8 mouse cellular contexts compared by ENCODE assay signal in the genomic region with DNA sequence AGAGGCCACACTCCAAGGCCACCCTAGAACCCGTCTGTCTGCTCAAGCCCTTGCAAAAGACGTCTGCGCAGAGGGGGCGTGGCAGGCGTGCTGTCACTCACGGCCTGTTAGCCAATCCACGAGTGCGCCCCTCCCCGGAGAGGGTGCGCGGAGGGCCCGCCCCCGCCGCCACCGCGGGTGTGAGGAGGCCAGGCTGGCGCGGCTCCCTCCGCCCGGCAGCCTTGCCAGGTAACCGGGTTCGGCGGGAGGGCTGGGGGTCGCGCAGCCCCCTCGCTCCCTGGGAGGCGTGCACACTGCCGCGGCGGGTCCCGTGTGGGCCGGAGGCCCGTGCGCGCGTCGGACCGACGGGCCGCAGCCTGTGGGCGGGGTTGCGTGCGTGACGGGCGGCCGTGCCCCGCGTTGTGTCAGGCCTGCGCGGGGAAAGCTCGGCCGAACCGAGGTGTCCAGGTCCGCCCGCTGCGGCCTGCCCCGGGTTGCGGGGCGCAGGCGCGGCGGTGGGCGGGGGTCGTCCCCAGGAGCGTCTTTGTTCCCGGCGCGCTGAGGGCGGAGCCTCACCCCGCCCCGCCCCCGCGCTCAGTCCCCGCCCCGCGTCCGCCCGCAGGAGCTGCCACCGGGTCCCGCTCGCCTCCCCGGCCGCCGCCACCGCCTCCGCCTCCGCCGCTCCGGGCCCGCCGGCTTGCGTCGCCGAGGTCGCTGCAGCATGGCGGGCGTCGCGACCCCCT. TPM values are rescaled to one million over a fixed set of nuclear protein-coding genes. Genes with fewer than 3 reads are reported as not detected.
DNase-seq lines count a peak whose midpoint lies in the region; ATAC-seq and TF ChIP-seq lines count a peak whose summit lies in the region.

Plcg1 (plus strand) TSS at position 184 of the 722 bp plus-strand sequence.

- no peaks in the 10 kb centered on the region for H3K9me3 ChIP-seq in ES-Bruce4 (replicated peaks; ENCODE audit: control insufficient read depth, insufficient read depth, low read length, poor library complexity, severe bottlenecking)
- H3K9me3 ChIP-seq in forebrain, embryonic 14.5 days (replicated peaks; ENCODE audit: control insufficient read depth, low read length) = no peaks in the 10 kb centered on the region

- H3K9ac ChIP-seq in ES-Bruce4 (ENCODE audit: low read depth, poor library complexity, severe bottlenecking) = peak within 1 kb of the TSS; percentile 90
- H3K9ac ChIP-seq in forebrain, embryonic 14.5 days (ENCODE audit: low read length) = peak within 1 kb of the TSS; percentile 100

- H3K4me3 ChIP-seq in ES-Bruce4 (ENCODE audit: low read depth, low read length) = peak within 1 kb of the TSS; percentile 96
- peak within 1 kb of the TSS; percentile 88 for H3K4me3 ChIP-seq in forebrain, embryonic 14.5 days (ENCODE audit: low read depth, low read length)
- H3K4me3 ChIP-seq in lung, adult 2 months (replicated peaks; ENCODE audit: extremely low read depth, low read depth, low read length) = peak within 1 kb of the TSS; percentile 72

- peak; percentile 98 for DNase-seq in forebrain, embryonic 14.5 days (ENCODE audit: low spot score)
- DNase-seq in heart, postnatal 14 days = peak; percentile 96
- DNase-seq in layer of hippocampus, adult 18-20 months (ENCODE audit: low spot score in 2 of 2) = peak; percentile 88 to 95
- peak; percentile 94 for DNase-seq in lung, adult 2 months
- peak; percentile 90 to 92 for DNase-seq in thymus, adult 18-20 months

- H3K4me2 ChIP-seq in forebrain, embryonic 14.5 days (ENCODE audit: low read length) = peak within 1 kb of the TSS; percentile 93

- peak; percentile 86 for ATAC-seq in cerebellum, adult (ENCODE audit: insufficient number of reproducible peaks, low FRiP score, low TSS enrichment)
- peak; percentile 96 for ATAC-seq in forebrain, embryonic 14.5 days
- ATAC-seq in neutrophil, adult 5-6 weeks (ENCODE audit: extremely low read depth, insufficient number of reproducible peaks, low FRiP score, poor library complexity, severe bottlenecking) = peak; percentile 78

- no peak within 1 kb of the TSS for H3K27ac ChIP-seq in ES-Bruce4 (ENCODE audit: insufficient read depth, low read length)
- peak within 1 kb of the TSS; percentile 98 for H3K27ac ChIP-seq in forebrain, embryonic 14.5 days (ENCODE audit: low read depth, low read length)

- no peak for TF ChIP-seq CTCF in ES-Bruce4 (IDR thresholded peaks at IDR 0.05; ENCODE audit: low read depth, low read length)
- TF ChIP-seq CTCF in lung, adult 2 months (IDR thresholded peaks at IDR 0.05; ENCODE audit: insufficient read depth, low read length) = no peak

- H3K4me1 ChIP-seq in ES-Bruce4 (ENCODE audit: control insufficient read depth, insufficient read depth, low read length) = peaks cover 8% of the 10 kb centered on the region
- peaks cover 31% of the 10 kb centered on the region for H3K4me1 ChIP-seq in forebrain, embryonic 14.5 days (ENCODE audit: control insufficient read depth, insufficient read depth, low read length)
- H3K4me1 ChIP-seq in lung, adult 2 months (ENCODE audit: control insufficient read depth, insufficient read depth, low read length) = peaks cover 26% of the 10 kb centered on the region

- TF ChIP-seq EP300 in ES-Bruce4 (IDR thresholded peaks at IDR 0.05; ENCODE audit: insufficient read depth, low read depth, low read length) = no peak

- no peaks in the 10 kb centered on the region for H3K27me3 ChIP-seq in ES-Bruce4 (ENCODE audit: control insufficient read depth, insufficient read depth, low read length, poor library complexity, severe bottlenecking)
- no peaks in the 10 kb centered on the region for H3K27me3 ChIP-seq in forebrain, embryonic 14.5 days (replicated peaks; ENCODE audit: control insufficient read depth, insufficient read depth, low read length)

- intact Hi-C loops in heart, postnatal 14 days (cut with DNase I) = no loop called here

- H3K36me3 ChIP-seq in ES-Bruce4 (ENCODE audit: control insufficient read depth, insufficient read depth, low read length, poor library complexity, severe bottlenecking) = no peaks in the 10 kb centered on the region
- H3K36me3 ChIP-seq in forebrain, embryonic 14.5 days (ENCODE audit: control insufficient read depth, insufficient read depth, low read length) = peaks cover 25% of the 10 kb centered on the region

- under 1% methylated on average over 64 of the region's 99 CpGs for WGBS in forebrain, embryonic 14.5 days
- under 1% methylated on average over 90 of the region's 99 CpGs for WGBS in lung, adult 2 months

- peak; percentile 29 for TF ChIP-seq POLR2A in ES-Bruce4 (IDR thresholded peaks at IDR 0.05; ENCODE audit: insufficient read depth, low read length)
- TF ChIP-seq POLR2A in lung, adult 2 months (IDR thresholded peaks at IDR 0.05; ENCODE audit: borderline replicate concordance, extremely low read depth, low read depth, low read length) = peak; percentile 53; the same call in 1 of the 2 replicates

RNA-seq across cellular contexts. Expression of gene Plcg1, which starts in this region (rescaled TPM):
- 76.8 and 82.1 TPM in 2 replicates for polyA plus RNA-seq in ES-Bruce4 (2011; ENCODE audit: insufficient read depth, insufficient read length, low read depth, missing spikeins)
- 40.2 and 48.7 TPM in 2 replicates for polyA plus RNA-seq in forebrain, embryonic 14.5 days (2014; fragmentation: Nextera tagmentation; extraction: Ambion mirVana)
- total RNA-seq in heart, postnatal 14 days (2021) = 10 to 100 TPM; 85.7 to 94.4 TPM
- 10 to 100 TPM; 90.6 to 99.5 TPM for total RNA-seq in layer of hippocampus, adult 18-20 months (2021)
- 127 and 135 TPM in 2 replicates for polyA plus RNA-seq in lung, adult 2 months (2012; rRNA removed)
- 58.1 and 67.6 TPM in 2 replicates for total RNA-seq in neutrophil, adult 5-6 weeks (2017)
